Mouse (Mus musculus): ENCODE results near the gene Ddx17. TPM values are rescaled to one million over a fixed set of nuclear protein-coding genes. Genes with fewer than 3 reads are reported as not detected.

The Ddx17 gene
- total RNA-seq, 2 experiments from 2014 or later: 446 to 452 TPM

Small RNAs within 50 kb of the gene (microRNA-seq; reads per million reads assigned to microRNA genes)
- gene Gm27903: not detected

Other genes starting within 250 kb of the Ddx17 start
- gene Pla2g6, start 218.4 kb downstream of the Ddx17 start, total RNA-seq (2021): 10 to 100 TPM; 24.5 to 25.6 TPM
- 1 to 10 TPM; 1.5 to 1.9 TPM for gene Maff, start 200.1 kb downstream of the Ddx17 start, total RNA-seq (2021)
- gene Tmem184b, start 143.2 kb downstream of the Ddx17 start, total RNA-seq (2021): 10 to 100 TPM; 49.6 to 53.4 TPM
- gene Csnk1e, start 91.2 kb downstream of the Ddx17 start, total RNA-seq (2021): 100 to 1,000 TPM; 285 to 296 TPM
- 10 to 100 TPM; 29.9 to 39.5 TPM for gene Kcnj4, start 41.5 kb downstream of the Ddx17 start, total RNA-seq (2021)
- gene Kdelr3, start 30.3 kb downstream of the Ddx17 start, total RNA-seq (2021): under 1 TPM; 0.72 to 0.91 TPM
- 1 to 10 TPM; 1.6 to 2.3 TPM for gene Dmc1, start 58.4 kb upstream of the Ddx17 start, total RNA-seq (2021)
- gene Fam227a, start 112.2 kb upstream of the Ddx17 start, total RNA-seq (2021): 10 to 100 TPM; 13.5 to 17.2 TPM
- gene Cby1, start 112.5 kb upstream of the Ddx17 start, total RNA-seq (2021): 10 to 100 TPM; 55.6 to 60.1 TPM
- gene Tomm22, start 124.1 kb upstream of the Ddx17 start, total RNA-seq (2021): 100 to 1,000 TPM; 109 to 110 TPM
- gene Josd1, start 141.2 kb upstream of the Ddx17 start, total RNA-seq (2021): 10 to 100 TPM; 31.2 to 32.0 TPM
- gene Gtpbp1, start 144.1 kb upstream of the Ddx17 start, total RNA-seq (2021): 10 to 100 TPM; 62.4 to 62.9 TPM
- 10 to 100 TPM; 27.0 to 29.4 TPM for gene Sun2, start 195.8 kb upstream of the Ddx17 start, total RNA-seq (2021)
- gene Dnal4, start 231.1 kb upstream of the Ddx17 start, total RNA-seq (2021): 10 to 100 TPM; 30.4 to 34.4 TPM